Mouse (Mus musculus): ENCODE results near the gene Cd36. TPM values are rescaled to one million over a fixed set of nuclear protein-coding genes. Genes with fewer than 3 reads are reported as not detected.
A peak's percentile ranks its signal among the peaks of the same experiment; 100 is the strongest.

Gene Cd36
- polyA plus RNA-seq, 1 experiment from 2014 or later: 3.2 TPM

- Histone ChIP-seq H3K9ac (no peak overlapping the region), H3K4me3 (no peak overlapping the region), H3K36me3 (no peaks in the 10 kb centered on the region), H3K27me3 (replicated peaks) (no peaks in the 10 kb centered on the region), H3K27ac (no peak overlapping the region), H3K9me3 (no peaks in the 10 kb centered on the region), H3K4me1 (no peaks in the 10 kb centered on the region), H3K4me2 (replicated peaks) (no peak overlapping the region)
- WGBS: 75% methylated on average over 2 of the region's 2 CpGs
- no peak for ATAC-seq (ENCODE audit: low FRiP score, low read depth)
Measured at GRCm38 (mm10) chr5:17830536-17830935, 58.1 kb downstream of the Cd36 start.

- Histone ChIP-seq H3K27me3 (replicated peaks) (no peaks in the 10 kb centered on the region), H3K27ac (no peak overlapping the region), H3K9ac (no peak overlapping the region), H3K4me1 (no peaks in the 10 kb centered on the region), H3K36me3 (no peaks in the 10 kb centered on the region), H3K9me3 (no peaks in the 10 kb centered on the region), H3K4me2 (replicated peaks) (no peak overlapping the region), H3K4me3 (no peak overlapping the region)
- 75% methylated on average over 15 of the region's 15 CpGs for WGBS
- ATAC-seq (ENCODE audit: low FRiP score, low read depth): no peak
Measured at GRCm38 (mm10) chr5:17828713-17829544, 59.7 kb downstream of the Cd36 start.

DNA sequence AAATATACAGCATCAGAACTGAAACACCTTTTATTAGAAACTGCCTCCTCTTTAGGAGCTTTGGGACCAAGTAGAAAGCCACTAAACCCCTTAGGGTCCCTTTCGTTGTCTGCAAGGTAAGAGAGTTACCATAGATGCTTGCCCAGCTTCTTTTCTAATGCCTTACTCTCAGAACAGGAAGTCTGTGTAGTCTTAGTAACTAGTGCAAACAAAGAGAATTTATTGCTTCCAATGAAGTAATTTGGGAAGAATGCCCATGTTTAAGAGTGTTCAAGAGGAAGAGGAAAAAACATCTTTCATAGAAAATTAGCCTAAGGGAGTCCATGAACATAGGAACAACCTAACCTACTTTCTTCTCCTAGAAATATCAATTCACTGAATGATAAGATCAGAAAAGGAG, 67.2 kb downstream of the Cd36 start:
- Histone ChIP-seq H3K9me3 (no peaks in the 10 kb centered on the region), H3K27ac (no peak overlapping the region), H3K36me3 (no peaks in the 10 kb centered on the region), H3K27me3 (replicated peaks) (no peaks in the 10 kb centered on the region), H3K9ac (no peak overlapping the region), H3K4me2 (replicated peaks) (no peak overlapping the region), H3K4me1 (no peaks in the 10 kb centered on the region), H3K4me3 (no peak overlapping the region)
- no peak for ATAC-seq (ENCODE audit: low FRiP score, low read depth)
- WGBS: 65% methylated on average over 1 of the region's 1 CpGs

DNA sequence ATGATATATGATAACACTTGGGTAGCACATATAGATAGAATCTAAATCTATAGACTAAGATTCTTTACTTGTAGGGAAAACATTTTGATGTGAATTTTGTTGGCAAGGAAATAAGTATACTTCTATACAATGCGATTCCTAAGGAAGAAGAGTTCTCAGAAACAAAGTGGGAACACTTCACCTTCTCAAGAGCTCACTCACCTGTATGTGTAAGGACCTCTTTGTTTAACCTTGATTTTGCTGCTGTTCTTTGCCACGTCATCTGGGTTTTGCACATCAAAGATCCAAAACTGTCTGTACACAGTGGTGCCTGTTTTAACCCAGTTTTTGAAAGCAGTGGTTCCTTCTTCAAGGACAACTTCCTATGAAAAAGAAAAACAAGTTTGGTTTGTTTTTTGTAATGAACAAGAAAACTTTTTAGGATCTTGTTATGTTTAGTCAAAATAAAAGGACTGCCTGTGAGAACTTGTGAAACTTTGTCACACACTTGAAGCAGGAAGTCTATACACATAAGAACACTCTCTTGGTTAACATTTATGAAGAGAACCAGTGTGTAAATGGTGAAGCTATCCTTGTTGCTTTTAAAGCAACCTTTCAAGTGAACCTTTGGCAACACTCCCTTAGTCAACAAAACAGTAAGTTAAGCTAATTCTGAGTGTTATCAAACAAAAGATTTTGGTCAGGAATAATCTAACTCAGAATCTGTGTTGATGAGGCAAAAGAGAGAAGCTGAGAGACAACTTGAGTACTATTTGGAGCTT, 68.2 kb downstream of the Cd36 start:
- Histone ChIP-seq H3K4me2 (replicated peaks) (no peak overlapping the region), H3K9me3 (no peaks in the 10 kb centered on the region), H3K4me1 (no peaks in the 10 kb centered on the region), H3K9ac (no peak overlapping the region), H3K36me3 (no peaks in the 10 kb centered on the region), H3K27me3 (replicated peaks) (no peaks in the 10 kb centered on the region), H3K27ac (no peak overlapping the region), H3K4me3 (no peak overlapping the region)
- 89% methylated on average over 2 of the region's 2 CpGs for WGBS
- no peak for ATAC-seq (ENCODE audit: low FRiP score, low read depth)

DNA sequence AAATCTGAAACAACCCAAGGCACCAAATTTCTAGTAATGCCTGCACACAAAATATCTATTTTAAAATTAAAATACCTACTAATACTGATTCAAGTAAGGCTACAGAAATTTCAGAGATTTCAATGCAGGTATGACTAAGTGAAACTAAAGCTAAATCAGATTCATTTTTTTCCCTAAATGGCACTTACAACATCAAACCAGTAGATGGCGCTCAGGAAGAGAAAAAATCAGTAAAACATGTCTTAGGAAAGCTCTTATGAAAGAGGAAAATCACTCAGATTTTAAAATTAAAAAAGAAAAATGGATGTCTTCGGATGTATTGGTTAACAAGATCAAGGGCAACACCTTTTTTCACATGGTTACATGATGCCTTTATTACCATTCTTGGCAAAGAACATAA, 72.4 kb downstream of the Cd36 start:
- no peaks in the 10 kb centered on the region for H3K9me3 ChIP-seq
- 7% methylated on average over 2 of the region's 2 CpGs for WGBS
- H3K27me3 ChIP-seq (replicated peaks): no peaks in the 10 kb centered on the region
- no peak overlapping the region for H3K4me3 ChIP-seq
- ATAC-seq (ENCODE audit: low FRiP score, low read depth): no peak
- no peak overlapping the region for H3K9ac ChIP-seq
- no peak overlapping the region for H3K4me2 ChIP-seq (replicated peaks)
- no peaks in the 10 kb centered on the region for H3K36me3 ChIP-seq
- H3K27ac ChIP-seq: no peak overlapping the region
- H3K4me1 ChIP-seq: no peaks in the 10 kb centered on the region

GRCm38 (mm10) chr5:17810336-17810735, 78.3 kb downstream of the Cd36 start:
- Histone ChIP-seq H3K4me2 (replicated peaks) (no peak overlapping the region), H3K9ac (no peak overlapping the region), H3K4me1 (no peaks in the 10 kb centered on the region), H3K4me3 (no peak overlapping the region), H3K27me3 (replicated peaks) (no peaks in the 10 kb centered on the region), H3K36me3 (no peaks in the 10 kb centered on the region), H3K9me3 (no peaks in the 10 kb centered on the region), H3K27ac (no peak overlapping the region)
- no peak for ATAC-seq (ENCODE audit: low FRiP score, low read depth)
- WGBS: 83% methylated on average over 1 of the region's 1 CpGs

DNA sequence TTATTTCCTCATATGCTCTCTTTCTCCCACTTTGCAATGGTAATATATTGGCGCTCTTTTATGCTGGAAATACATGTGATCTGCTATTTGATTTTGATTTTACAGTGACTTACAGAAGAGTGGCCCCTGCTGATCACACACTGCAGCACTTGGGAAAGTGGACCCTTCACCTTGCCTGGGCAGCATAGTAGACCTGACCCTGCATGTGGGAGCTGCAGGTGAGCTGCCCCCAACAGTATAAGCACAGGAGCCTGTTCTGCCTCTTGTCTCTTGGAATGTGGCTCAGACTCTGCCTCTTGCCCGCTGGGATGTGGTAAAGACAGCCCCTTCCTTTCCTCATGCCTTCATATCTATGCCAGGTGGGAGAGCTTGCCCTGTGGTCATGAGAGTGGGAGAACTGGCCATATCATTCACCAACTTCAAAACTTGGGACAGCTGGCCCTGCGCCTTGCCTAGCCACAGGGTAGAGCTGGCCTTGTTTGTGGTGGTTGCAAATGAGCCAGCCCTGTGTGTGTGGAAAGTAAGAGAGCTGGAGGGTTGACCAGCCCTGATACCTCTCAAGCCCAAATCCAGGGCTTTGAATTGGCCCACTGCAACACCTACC, 81.7 kb downstream of the Cd36 start:
- Histone ChIP-seq H3K9ac (no peak overlapping the region), H3K27me3 (replicated peaks) (no peaks in the 10 kb centered on the region), H3K4me2 (replicated peaks) (no peak overlapping the region), H3K4me1 (no peaks in the 10 kb centered on the region), H3K27ac (no peak overlapping the region), H3K36me3 (no peaks in the 10 kb centered on the region), H3K9me3 (no peaks in the 10 kb centered on the region), H3K4me3 (no peak overlapping the region)
- WGBS: 93% methylated on average over 3 of the region's 3 CpGs
- ATAC-seq (ENCODE audit: low FRiP score, low read depth): no peak

DNA sequence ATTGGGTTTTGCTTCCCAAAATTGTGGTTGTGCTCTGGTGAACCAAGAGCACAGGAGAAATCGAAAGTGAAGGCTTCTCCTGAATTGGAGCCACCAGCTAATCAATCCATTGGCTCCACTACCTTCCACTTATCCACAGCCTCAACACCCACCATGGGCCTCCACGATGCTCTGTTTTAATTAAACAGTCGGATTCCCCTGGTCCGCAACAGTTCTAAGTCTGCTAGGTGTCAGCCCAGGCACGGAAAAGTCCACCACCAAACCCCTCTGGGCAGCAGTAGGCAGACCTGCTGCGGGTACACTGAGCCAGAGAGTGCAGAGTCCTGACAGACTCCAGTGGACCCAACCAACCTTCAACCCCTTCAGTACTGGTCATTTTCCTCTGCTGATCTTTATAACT, 112.0 kb downstream of the Cd36 start:
- no peaks in the 10 kb centered on the region for H3K27me3 ChIP-seq (replicated peaks)
- no peaks in the 10 kb centered on the region for H3K36me3 ChIP-seq
- no peaks in the 10 kb centered on the region for H3K9me3 ChIP-seq
- H3K27ac ChIP-seq: no peak overlapping the region
- ATAC-seq (ENCODE audit: low FRiP score, low read depth): no peak
- 95% methylated on average over 6 of the region's 6 CpGs for WGBS
- no peaks in the 10 kb centered on the region for H3K4me1 ChIP-seq
- H3K4me2 ChIP-seq (replicated peaks): no peak overlapping the region
- H3K4me3 ChIP-seq: no peak overlapping the region
- H3K9ac ChIP-seq: no peak overlapping the region

DNA sequence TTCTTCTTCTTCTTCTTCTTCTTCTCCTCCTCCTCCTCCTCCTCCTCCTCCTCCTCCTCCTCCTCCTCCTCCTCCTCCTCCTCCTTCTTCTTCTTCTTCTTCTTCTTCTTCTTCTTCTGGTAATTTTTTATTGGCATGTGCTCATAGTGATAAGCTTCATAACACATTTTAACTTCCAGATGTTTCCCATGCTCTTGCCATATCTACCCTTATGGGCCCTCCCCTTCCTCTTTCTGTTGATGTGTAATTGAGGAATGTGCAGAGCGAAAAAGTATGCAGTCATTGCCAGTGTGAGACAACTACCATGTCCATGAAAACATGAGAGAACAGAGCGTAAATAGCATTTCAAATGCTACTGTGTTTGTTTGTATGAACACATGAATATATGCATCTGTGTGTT, 118.3 kb downstream of the Cd36 start:
- no peaks in the 10 kb centered on the region for H3K9me3 ChIP-seq
- no peaks in the 10 kb centered on the region for H3K4me1 ChIP-seq
- H3K27ac ChIP-seq: no peak overlapping the region
- 90% methylated on average over 2 of the region's 2 CpGs for WGBS
- no peak overlapping the region for H3K4me3 ChIP-seq
- ATAC-seq (ENCODE audit: low FRiP score, low read depth): no peak
- no peak overlapping the region for H3K9ac ChIP-seq
- no peak overlapping the region for H3K4me2 ChIP-seq (replicated peaks)
- no peaks in the 10 kb centered on the region for H3K36me3 ChIP-seq
- H3K27me3 ChIP-seq (replicated peaks): no peaks in the 10 kb centered on the region

GRCm38 (mm10) chr5:17766006-17766677, 122.5 kb downstream of the Cd36 start:
- Histone ChIP-seq H3K27me3 (replicated peaks) (no peaks in the 10 kb centered on the region), H3K4me2 (replicated peaks) (no peak overlapping the region), H3K4me3 (no peak overlapping the region), H3K4me1 (no peaks in the 10 kb centered on the region), H3K9ac (no peak overlapping the region), H3K27ac (no peak overlapping the region), H3K9me3 (no peaks in the 10 kb centered on the region), H3K36me3 (no peaks in the 10 kb centered on the region)
- WGBS: 64% methylated on average over 4 of the region's 4 CpGs
- ATAC-seq (ENCODE audit: low FRiP score, low read depth): peak; percentile 56

DNA sequence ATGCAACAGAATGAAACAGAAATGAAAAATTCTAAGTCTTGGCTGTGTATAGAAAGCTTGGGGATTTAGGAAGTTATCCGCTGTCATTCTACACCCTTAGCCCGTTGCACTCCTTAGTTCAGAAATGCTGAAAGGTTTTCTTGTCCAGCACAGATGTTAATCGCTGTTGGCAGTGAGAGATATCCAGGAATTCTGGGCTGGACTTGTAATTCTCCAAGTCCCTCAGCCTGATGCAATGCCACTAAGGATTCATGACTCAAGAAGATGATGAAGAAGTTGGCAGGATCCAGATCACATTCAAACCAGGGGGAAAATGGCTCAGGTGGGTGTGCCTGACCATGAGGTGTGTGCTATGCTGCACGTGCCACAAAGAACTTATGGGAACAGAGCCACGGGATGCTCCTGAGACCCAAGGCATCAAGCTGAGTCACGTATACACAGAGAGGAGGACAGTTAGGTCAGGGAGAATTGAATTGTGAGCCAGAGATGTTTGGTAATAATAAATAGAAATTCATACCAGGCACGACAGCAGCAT, 135.1 kb downstream of the Cd36 start:
- 91% methylated on average over 7 of the region's 7 CpGs for WGBS
- Histone ChIP-seq H3K4me1 (no peaks in the 10 kb centered on the region), H3K9me3 (no peaks in the 10 kb centered on the region), H3K4me3 (no peak overlapping the region), H3K9ac (no peak overlapping the region), H3K27me3 (replicated peaks) (no peaks in the 10 kb centered on the region), H3K36me3 (no peaks in the 10 kb centered on the region), H3K4me2 (replicated peaks) (no peak overlapping the region), H3K27ac (no peak overlapping the region)
- ATAC-seq (ENCODE audit: low FRiP score, low read depth): no peak

DNA sequence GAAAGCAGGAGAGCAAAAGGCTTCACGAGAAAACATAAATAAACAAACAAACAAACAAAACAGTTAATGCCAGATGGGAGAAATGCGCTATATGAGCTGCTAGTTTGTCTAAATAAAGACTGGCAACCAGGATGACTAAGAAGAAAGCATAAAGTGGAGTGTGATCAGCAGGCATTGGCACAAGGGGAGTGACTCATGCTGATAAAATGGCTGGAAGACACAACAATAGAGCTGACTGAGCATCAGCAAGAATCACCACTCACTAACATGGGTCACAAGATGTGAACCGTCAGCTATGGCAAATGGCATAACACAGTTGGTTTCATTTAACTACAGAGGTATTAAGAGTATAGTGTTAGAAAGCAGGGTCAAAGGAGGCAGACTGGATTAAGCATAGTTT, 140.3 kb downstream of the Cd36 start:
- 73% methylated on average over 3 of the region's 3 CpGs for WGBS
- Histone ChIP-seq H3K27me3 (replicated peaks) (no peaks in the 10 kb centered on the region), H3K9ac (no peak overlapping the region), H3K4me2 (replicated peaks) (no peak overlapping the region), H3K36me3 (no peaks in the 10 kb centered on the region), H3K9me3 (no peaks in the 10 kb centered on the region), H3K27ac (no peak overlapping the region), H3K4me1 (no peaks in the 10 kb centered on the region), H3K4me3 (no peak overlapping the region)
- ATAC-seq (ENCODE audit: low FRiP score, low read depth): no peak
